Mouse (Mus musculus) limb, embryonic 12.5 days (tissue): Measurements from ENCODE around the gene Gm48551. TPM values are rescaled to one million over a fixed set of nuclear protein-coding genes. Genes with fewer than 3 reads are reported as not detected.

Source experiments
- ATAC-seq: fragments of 200-750 bp; cut with Nextera tagmentation; 2 replicates; pipeline ENCODE4 v1.8.0; 2017; ENCODE audit warnings: low read depth, moderate TSS enrichment; ENCODE audit not compliant: insufficient number of reproducible peaks, insufficient read depth, low FRiP score, low TSS enrichment
- H3K27ac ChIP-seq: fragments of 300-500 bp; sonication (generic); 2 replicates; pipeline ENCODE4 v1.5.1; 2016; ENCODE audit warnings: mild to moderate bottlenecking, moderate library complexity
- H3K27me3 ChIP-seq: fragments of 300-500 bp; sonication (generic); 2 replicates; pipeline ENCODE4 v1.6.1; 2016; ENCODE audit warnings: mild to moderate bottlenecking, moderate library complexity
- H3K36me3 ChIP-seq: fragments of 300-500 bp; sonication (generic); 2 replicates; pipeline ENCODE4 v1.6.1; 2016; ENCODE audit warnings: mild to moderate bottlenecking, moderate library complexity
- H3K4me1 ChIP-seq: fragments of 300-500 bp; sonication (generic); replicated peaks from 2 replicates; pipeline ENCODE4 v1.6.1; 2016
- H3K4me2 ChIP-seq: fragments of 300-500 bp; sonication (generic); 2 replicates; pipeline ENCODE4 v1.6.1; 2016; ENCODE audit warnings: mild to moderate bottlenecking, moderate library complexity
- H3K4me3 ChIP-seq: fragments of 300-500 bp; sonication (generic); replicated peaks from 2 replicates; pipeline ENCODE4 v1.5.1; 2016; ENCODE audit warnings: mild to moderate bottlenecking
- H3K9ac ChIP-seq: fragments of 300-500 bp; sonication (generic); replicated peaks from 2 replicates; pipeline ENCODE4 v1.6.1; 2016; ENCODE audit warnings: mild to moderate bottlenecking, moderate library complexity
- H3K9me3 ChIP-seq: fragments of 300-500 bp; sonication (generic); 2 replicates; pipeline ENCODE4 v1.6.1; 2016; ENCODE audit warnings: mild to moderate bottlenecking, moderate library complexity
- WGBS: fragments of 180-500 bp; shearing (Covaris S2); methylation state at CpG from one replicate; pipeline ENCODE4 v1.1.7; 2016; 5-methylcytosine and 5-hydroxymethylcytosine counted together
- polyA plus RNA-seq: library from polyadenylated mRNA; unstranded; fragments of >200 nt; fragmentation: Nextera tagmentation; extraction: Ambion mirVana; gene quantifications from 2 replicates; pipeline ENCODE4 v1.2.1, GENCODE M21; 2016

The Gm48551 gene
- polyA plus RNA-seq, 1 experiment from 2014 or later: 3.3 TPM

- 0 out of 2 replicates have a peak overlapping the region, but pooled peaks have one; percentile 44 for H3K9ac ChIP-seq
- H3K4me2 ChIP-seq: no peak overlapping the region
- peaks cover 14% of the 10 kb centered on the region for H3K36me3 ChIP-seq
- peaks cover 50% of the 10 kb centered on the region for H3K27me3 ChIP-seq
- WGBS: 85% methylated on average over 5 of the region's 5 CpGs
- H3K27ac ChIP-seq: no peak overlapping the region
- H3K4me1 ChIP-seq: peaks cover 55% of the 10 kb centered on the region
- H3K9me3 ChIP-seq: no peaks in the 10 kb centered on the region
- ATAC-seq: no peak
- H3K4me3 ChIP-seq: no peak overlapping the region
Measured at GRCm38 (mm10) chr10:81421797-81422100, 37.5 kb downstream of the Gm48551 start.

- no peak for ATAC-seq
- Histone ChIP-seq H3K4me2 (no peak overlapping the region), H3K4me1 (peaks cover 55% of the 10 kb centered on the region), H3K27ac (no peak overlapping the region), H3K4me3 (no peak overlapping the region), H3K27me3 (peaks cover 55% of the 10 kb centered on the region), H3K9ac (0 out of 2 replicates have a peak overlapping the region, but pooled peaks have one; percentile 44), H3K9me3 (no peaks in the 10 kb centered on the region), H3K36me3 (peaks cover 14% of the 10 kb centered on the region)
- WGBS: 78% methylated on average over 6 of the region's 6 CpGs
Measured at GRCm38 (mm10) chr10:81422191-81422590, 37.9 kb downstream of the Gm48551 start.

GRCm38 (mm10) chr10:81422661-81423217 lies 38.5 kb downstream of the Gm48551 start:
- ATAC-seq: no peak
- Histone ChIP-seq H3K4me1 (peaks cover 52% of the 10 kb centered on the region), H3K4me2 (no peak overlapping the region), H3K36me3 (peaks cover 14% of the 10 kb centered on the region), H3K9me3 (no peaks in the 10 kb centered on the region), H3K4me3 (no peak overlapping the region), H3K27me3 (peaks cover 60% of the 10 kb centered on the region), H3K9ac (no peak overlapping the region), H3K27ac (no peak overlapping the region)
- WGBS: 82% methylated on average over 3 of the region's 3 CpGs

- H3K27ac ChIP-seq: no peak overlapping the region
- H3K4me2 ChIP-seq: peak overlapping the region; percentile 89
- H3K9ac ChIP-seq: 0 out of 2 replicates have a peak overlapping the region, but pooled peaks have one; percentile 37
- 58% methylated on average over 4 of the region's 4 CpGs for WGBS
- peaks cover 14% of the 10 kb centered on the region for H3K36me3 ChIP-seq
- H3K27me3 ChIP-seq: peaks cover 70% of the 10 kb centered on the region
- no peak for ATAC-seq
- H3K4me3 ChIP-seq: peak overlapping the region; percentile 15; the same call in 1 of the 2 replicates
- peaks cover 43% of the 10 kb centered on the region for H3K4me1 ChIP-seq
- peaks cover 3% of the 10 kb centered on the region; the same call in 1 of the 2 replicates for H3K9me3 ChIP-seq
Measured at GRCm38 (mm10) chr10:81423476-81424245, 39.4 kb downstream of the Gm48551 start.

- Histone ChIP-seq H3K27me3 (peaks cover 77% of the 10 kb centered on the region), H3K27ac (no peak overlapping the region)
Measured at GRCm38 (mm10) chr10:81424246-81425051, 40.2 kb downstream of the Gm48551 start.

GRCm38 (mm10) chr10:81425236-81425850 lies 41.1 kb downstream of the Gm48551 start:
- Histone ChIP-seq H3K4me2 (peak overlapping the region; percentile 89), H3K27ac (no peak overlapping the region), H3K4me1 (peaks cover 44% of the 10 kb centered on the region), H3K9ac (peak overlapping the region; percentile 37; the same call in 1 of the 2 replicates), H3K36me3 (peaks cover 4% of the 10 kb centered on the region; the same call in 1 of the 2 replicates), H3K9me3 (peaks cover 6% of the 10 kb centered on the region; the same call in 1 of the 2 replicates), H3K4me3 (peak overlapping the region; percentile 15), H3K27me3 (peaks cover 77% of the 10 kb centered on the region)
- 26% methylated on average over 10 of the region's 10 CpGs for WGBS
- no peak for ATAC-seq

More at GRCm38 (mm10) chr10:81424246-81425051, 40.2 kb downstream of the Gm48551 start:
- WGBS: 4% methylated on average over 25 of the region's 25 CpGs
- peaks cover 40% of the 10 kb centered on the region for H3K4me1 ChIP-seq
- peak overlapping the region; percentile 89 for H3K4me2 ChIP-seq
- H3K4me3 ChIP-seq: peak overlapping the region; percentile 15; the same call in 1 of the 2 replicates
- peaks cover 6% of the 10 kb centered on the region; the same call in 1 of the 2 replicates for H3K9me3 ChIP-seq
- peak overlapping the region; percentile 37; the same call in 1 of the 2 replicates for H3K9ac ChIP-seq
- no peak for ATAC-seq
- H3K36me3 ChIP-seq: peaks cover 13% of the 10 kb centered on the region

GRCm38 (mm10) chr10:81426081-81426671 lies 41.9 kb downstream of the Gm48551 start:
- no peak for ATAC-seq
- Histone ChIP-seq H3K4me2 (peak overlapping the region; percentile 89), H3K36me3 (no peaks in the 10 kb centered on the region), H3K27me3 (peaks cover 76% of the 10 kb centered on the region), H3K9ac (peak overlapping the region; percentile 68), H3K27ac (no peak overlapping the region), H3K4me1 (peaks cover 47% of the 10 kb centered on the region), H3K4me3 (peak overlapping the region; percentile 55), H3K9me3 (peaks cover 6% of the 10 kb centered on the region; the same call in 1 of the 2 replicates)
- 3% methylated on average over 22 of the region's 33 CpGs for WGBS

GRCm38 (mm10) chr10:81426897-81427296 lies 42.6 kb downstream of the Gm48551 start:
- Histone ChIP-seq H3K4me3 (peak overlapping the region; percentile 55), H3K36me3 (no peaks in the 10 kb centered on the region), H3K4me2 (peak overlapping the region; percentile 89), H3K9ac (peak overlapping the region; percentile 68), H3K9me3 (peaks cover 6% of the 10 kb centered on the region; the same call in 1 of the 2 replicates), H3K27me3 (peaks cover 78% of the 10 kb centered on the region), H3K27ac (no peak overlapping the region), H3K4me1 (peaks cover 52% of the 10 kb centered on the region)
- no peak for ATAC-seq
- under 1% methylated on average over 35 of the region's 38 CpGs for WGBS

- Histone ChIP-seq H3K9ac (peak overlapping the region; percentile 68; the same call in 1 of the 2 replicates), H3K27me3 (peaks cover 80% of the 10 kb centered on the region), H3K4me1 (peaks cover 52% of the 10 kb centered on the region), H3K36me3 (no peaks in the 10 kb centered on the region), H3K4me2 (peak overlapping the region; percentile 89), H3K9me3 (peaks cover 6% of the 10 kb centered on the region; the same call in 1 of the 2 replicates), H3K4me3 (peak overlapping the region; percentile 55), H3K27ac (no peak overlapping the region)
- ATAC-seq: no peak
- WGBS: 30% methylated on average over 3 of the region's 3 CpGs
Measured at GRCm38 (mm10) chr10:81427327-81427726, 43.1 kb downstream of the Gm48551 start.

GRCm38 (mm10) chr10:81427804-81428506 lies 43.7 kb downstream of the Gm48551 start:
- Histone ChIP-seq H3K36me3 (no peaks in the 10 kb centered on the region), H3K9me3 (peaks cover 6% of the 10 kb centered on the region; the same call in 1 of the 2 replicates), H3K27me3 (peaks cover 80% of the 10 kb centered on the region), H3K9ac (no peak overlapping the region), H3K4me2 (no peak overlapping the region), H3K27ac (no peak overlapping the region), H3K4me1 (peaks cover 54% of the 10 kb centered on the region), H3K4me3 (no peak overlapping the region)
- no peak for ATAC-seq
- WGBS: 76% methylated on average over 8 of the region's 8 CpGs
